Mouse (Mus musculus) granulocyte monocyte progenitor cell, adult 5-6 weeks (primary cell): Measurements from ENCODE around the gene Ccnl2. TPM values are rescaled to one million over a fixed set of nuclear protein-coding genes. Genes with fewer than 3 reads are reported as not detected.

ENCODE experiments used
- ATAC-seq: replicated peaks from 2 replicates; pipeline ENCODE4 v1.8.0; 2016; ENCODE audit warnings: mild to moderate bottlenecking, moderate TSS enrichment, inconsistent platforms; ENCODE audit not compliant: poor library complexity, severe bottlenecking
- total RNA-seq, 2 experiments: library from RNA; stranded (forward) in 1 of 2; stranded (reverse) in 1 of 2; fragments of 200-712, 200-1000 nt in 1 of 2; fragments of >200 nt in 1 of 2; fragmentation: Nextera tagmentation in 1 of 2; gene quantifications; 2 replicates each; pipeline ENCODE4 v1.2.3; 2014 to 2017

Gene Ccnl2
- total RNA-seq, 2 experiments from 2014 or later, result 75.5 to 94.6 TPM

DNA sequence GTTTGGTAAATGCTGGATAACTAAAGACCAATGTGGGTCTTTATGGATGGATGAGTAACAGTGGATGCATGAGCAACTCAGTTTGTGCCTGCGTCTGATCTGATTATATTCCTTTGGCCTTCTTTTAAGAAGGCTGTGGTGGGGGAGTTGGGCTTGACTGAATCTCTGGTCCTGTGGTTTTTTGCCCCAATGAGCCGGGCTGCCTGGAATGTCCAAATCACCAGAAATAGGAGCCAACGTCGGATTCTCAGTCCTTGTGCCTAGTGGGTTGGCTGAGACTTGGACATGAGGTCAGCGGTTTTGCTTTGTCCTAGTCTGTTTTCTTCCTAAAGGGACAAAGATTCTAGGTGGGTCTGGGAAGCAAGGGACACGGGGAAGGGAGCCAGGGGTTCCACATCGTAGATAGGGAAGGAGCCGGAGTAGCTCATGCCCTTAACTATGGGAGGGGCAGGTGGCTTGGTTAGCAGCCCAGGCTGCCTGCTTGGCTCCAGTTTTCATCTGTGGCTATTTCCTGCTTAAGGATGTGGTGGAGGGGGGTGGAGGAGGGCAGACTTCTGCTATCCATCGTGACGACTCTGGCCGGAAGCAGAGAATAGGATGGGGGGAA is 25.2 kb downstream of the Ccnl2 start:
- peak; percentile 36 for ATAC-seq

- no peak for ATAC-seq
Measured at GRCm38 (mm10) chr4:155838187-155839153, 26.2 kb downstream of the Ccnl2 start.

GRCm38 (mm10) chr4:155839483-155839910 is 27.2 kb downstream of the Ccnl2 start, which contains the start of gene Mxra8:
Gene Mxra8 (plus strand): TSS chr4:155839680.
- ATAC-seq, result no peak

GRCm38 (mm10) chr4:155840076-155841002 is 28.1 kb downstream of the Ccnl2 start:
- no peak for ATAC-seq

DNA sequence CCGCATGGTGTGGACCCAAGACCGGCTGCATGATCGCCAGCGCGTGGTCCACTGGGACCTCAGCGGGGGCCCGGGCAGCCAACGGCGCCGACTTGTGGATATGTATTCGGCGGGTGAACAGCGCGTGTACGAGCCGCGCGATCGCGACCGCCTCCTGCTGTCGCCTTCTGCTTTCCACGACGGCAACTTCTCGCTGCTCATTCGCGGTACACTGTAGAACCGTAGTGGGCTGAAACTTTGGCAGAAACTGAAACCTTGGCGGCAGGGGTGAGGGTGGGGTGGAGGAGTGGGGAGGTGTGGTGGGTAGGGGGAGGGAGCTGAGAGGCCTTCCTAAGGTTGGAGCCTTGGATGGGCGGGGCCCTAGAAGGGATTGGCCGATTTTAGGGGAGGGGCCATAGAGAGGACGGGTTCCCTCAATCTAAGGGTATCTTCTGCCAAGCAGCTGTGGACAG is 28.7 kb downstream of the Ccnl2 start:
- ATAC-seq, result peak; percentile 65

DNA sequence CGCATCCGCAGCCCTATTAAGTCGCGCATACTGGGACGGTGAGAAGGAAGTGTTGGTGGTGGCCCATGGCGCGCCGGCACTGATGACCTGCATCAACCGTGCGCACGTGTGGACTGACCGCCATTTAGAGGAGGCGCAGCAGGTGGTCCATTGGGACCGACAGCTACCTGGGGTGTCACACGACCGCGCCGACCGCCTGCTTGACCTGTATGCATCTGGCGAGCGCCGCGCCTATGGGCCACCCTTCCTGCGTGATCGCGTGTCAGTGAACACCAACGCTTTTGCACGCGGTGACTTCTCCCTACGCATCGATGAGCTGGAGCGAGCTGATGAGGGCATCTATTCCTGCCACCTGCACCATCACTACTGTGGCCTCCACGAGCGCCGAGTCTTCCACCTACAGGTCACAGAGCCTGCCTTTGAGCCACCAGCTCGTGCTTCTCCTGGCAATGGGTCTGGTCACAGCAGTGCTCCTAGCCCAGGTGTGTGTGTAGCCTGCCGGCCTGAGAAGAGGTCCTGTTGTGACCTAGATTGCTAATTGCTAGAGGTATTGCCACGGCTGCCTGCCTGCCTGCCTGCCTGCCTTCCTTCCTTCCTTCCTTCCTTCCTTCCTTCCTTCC is 29.5 kb downstream of the Ccnl2 start:
- 0 out of 2 replicates have a peak, but pooled peaks have one; percentile 1 for ATAC-seq

- ATAC-seq, result no peak
Measured at GRCm38 (mm10) chr4:155843231-155843630, 30.9 kb downstream of the Ccnl2 start.

DNA sequence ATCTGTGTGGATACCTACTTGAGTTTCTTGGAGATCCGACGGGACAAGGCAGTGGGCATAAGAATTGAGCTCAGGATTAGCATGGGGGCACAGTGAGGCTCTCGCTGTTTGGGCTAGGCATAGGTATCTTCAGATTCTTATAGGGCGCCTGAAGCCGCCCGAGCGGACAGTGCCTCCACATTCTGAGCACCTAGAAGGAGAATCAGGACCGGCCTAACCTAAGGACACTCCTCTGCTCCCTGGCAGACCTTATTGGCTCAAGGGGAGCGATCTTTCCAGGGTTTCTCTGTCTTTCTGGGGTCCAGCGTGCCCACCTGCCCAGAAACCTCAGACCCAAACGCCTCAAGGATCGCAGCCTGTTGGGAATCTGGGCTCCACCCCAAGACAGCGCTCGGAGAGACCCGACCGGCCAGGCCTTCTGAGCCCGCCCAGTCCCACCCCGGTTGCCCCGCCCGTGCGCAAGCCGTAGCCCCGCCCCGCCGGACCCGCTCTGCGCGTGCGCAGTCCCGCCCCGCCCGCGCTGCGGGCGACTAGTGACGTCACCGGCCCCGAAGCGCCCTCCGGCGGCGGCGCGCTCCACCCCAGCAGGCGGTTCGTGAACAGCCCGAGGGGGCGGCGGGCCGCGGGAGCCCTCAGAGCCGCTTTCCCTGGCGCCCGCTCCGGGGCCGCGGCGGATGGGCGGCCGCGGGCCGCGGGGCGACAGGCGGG is 34.7 kb downstream of the Ccnl2 start, which contains the start of gene Dvl1:
TSS of gene Dvl1 (plus strand) at position 532 of the 708 bp plus-strand sequence.
- peak; percentile 75 for ATAC-seq

- peak; percentile 23 for ATAC-seq
Measured at GRCm38 (mm10) chr4:155847591-155848352, 35.5 kb downstream of the Ccnl2 start.

- no peak; the same call in 1 of the 2 replicates for ATAC-seq
Measured at GRCm38 (mm10) chr4:155848434-155849095, 36.3 kb downstream of the Ccnl2 start.

DNA sequence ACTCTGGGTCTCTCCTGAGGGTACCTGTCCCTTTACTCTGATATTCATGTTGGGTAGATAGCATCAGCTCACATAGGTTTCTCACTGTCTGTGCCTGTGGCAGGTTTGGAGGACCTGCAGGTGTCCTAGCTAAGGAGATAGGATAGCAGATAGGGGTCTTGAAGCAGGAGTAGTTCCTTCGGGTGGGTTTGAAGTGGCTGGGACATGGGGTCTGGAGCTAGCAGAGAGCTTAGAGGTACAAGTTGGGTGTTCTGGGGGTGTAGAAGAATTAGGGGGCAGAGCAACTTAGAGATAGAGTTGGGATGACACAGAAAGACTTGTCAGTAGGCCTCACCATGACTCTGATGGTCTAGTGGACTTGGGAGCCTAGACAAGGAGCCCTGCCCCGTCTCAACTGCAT is 37.1 kb downstream of the Ccnl2 start:
- ATAC-seq, result no peak

DNA sequence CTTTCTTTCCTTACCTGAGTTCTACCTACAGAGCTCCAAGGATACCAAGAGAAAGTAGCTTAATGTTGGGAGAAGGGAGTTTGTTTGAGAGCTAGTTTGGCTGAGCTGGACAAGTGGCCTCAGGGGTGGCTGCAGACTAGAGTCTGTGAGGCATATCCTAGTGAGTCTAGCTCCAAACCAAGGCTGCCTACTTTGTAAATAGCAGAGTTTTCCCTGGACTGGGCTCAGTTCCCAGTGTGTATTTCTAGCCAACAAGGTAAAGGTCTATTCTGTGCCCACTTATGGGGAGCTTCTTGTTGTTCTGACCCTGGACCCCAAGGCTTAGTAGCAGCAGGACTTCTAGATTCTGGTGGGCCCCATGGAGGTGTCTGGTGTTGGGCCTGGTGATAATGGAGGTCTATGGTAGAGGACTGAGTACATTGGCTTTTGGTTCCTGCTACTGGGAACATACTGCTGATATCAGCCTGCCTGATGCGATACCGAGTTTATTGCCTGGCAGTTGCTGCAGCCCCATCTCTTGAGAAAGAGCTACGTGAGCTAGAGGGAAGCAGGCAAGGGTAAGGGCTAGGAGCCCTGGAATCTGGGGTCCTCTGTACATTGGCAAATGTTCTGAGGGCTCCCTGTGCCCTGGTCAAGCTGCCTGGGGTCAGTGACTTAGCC is 37.6 kb downstream of the Ccnl2 start:
- no peak for ATAC-seq

GRCm38 (mm10) chr4:155851368-155851767 is 39.1 kb downstream of the Ccnl2 start:
- ATAC-seq, result no peak

- no peak for ATAC-seq
Measured at GRCm38 (mm10) chr4:155851951-155852411, 39.7 kb downstream of the Ccnl2 start.

DNA sequence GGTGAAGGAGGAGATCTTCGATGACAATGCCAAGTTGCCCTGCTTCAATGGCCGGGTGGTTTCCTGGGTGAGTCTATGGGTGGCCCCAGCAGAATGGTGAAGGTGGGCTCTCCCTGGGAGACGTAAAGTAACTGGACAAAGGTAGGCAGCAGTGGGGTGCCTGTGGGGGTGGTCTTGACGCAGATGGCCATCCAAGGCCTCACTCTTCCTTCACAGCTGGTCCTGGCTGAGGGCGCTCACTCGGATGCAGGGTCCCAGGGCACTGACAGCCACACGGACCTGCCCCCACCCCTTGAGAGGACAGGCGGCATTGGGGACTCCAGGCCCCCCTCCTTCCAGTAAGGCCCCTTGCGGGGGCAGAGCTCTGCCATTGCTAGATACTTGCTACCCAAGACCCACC is 41.1 kb downstream of the Ccnl2 start:
- ATAC-seq, result no peak

- no peak for ATAC-seq
Measured at GRCm38 (mm10) chr4:155854991-155855390, 42.7 kb downstream of the Ccnl2 start.

GRCm38 (mm10) chr4:155856071-155856470 is 43.8 kb downstream of the Ccnl2 start:
- ATAC-seq, result 0 out of 2 replicates have a peak, but pooled peaks have one; percentile 17
